Mouse (Mus musculus): ENCODE data around the gene Icam5.

DNA sequence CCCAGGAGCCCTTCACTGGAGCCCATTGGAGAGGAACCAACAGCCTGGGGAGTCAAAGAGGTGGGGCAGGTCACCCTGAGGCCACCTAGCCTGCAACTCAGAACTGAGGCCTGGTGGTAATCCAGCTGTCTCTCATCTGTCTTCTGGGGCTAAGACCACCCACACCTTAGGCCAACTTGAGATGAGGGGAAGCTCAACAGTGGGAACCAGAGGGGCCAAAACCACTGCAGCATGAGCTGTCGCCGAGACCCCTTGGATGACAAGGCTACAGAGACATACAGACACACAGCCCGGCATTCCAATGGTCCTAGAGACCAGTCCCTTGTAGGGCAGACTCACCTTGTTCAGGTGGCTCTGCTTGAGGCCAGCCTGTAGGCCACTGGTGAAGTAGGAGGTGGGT, 43.8 kb downstream of the Icam5 start:
- TF ChIP-seq POLR2A (IDR thresholded peaks at IDR 0.05; ENCODE audit: low read depth, low read length) (no peak), CTCF (IDR thresholded peaks at IDR 0.05; ENCODE audit: borderline replicate concordance, insufficient read depth, low read length) (no peak)

All from embryonic fibroblast, embryonic 13.5 days (primary cell).